Mouse (Mus musculus): ENCODE data around the gene Elavl3.

DNA sequence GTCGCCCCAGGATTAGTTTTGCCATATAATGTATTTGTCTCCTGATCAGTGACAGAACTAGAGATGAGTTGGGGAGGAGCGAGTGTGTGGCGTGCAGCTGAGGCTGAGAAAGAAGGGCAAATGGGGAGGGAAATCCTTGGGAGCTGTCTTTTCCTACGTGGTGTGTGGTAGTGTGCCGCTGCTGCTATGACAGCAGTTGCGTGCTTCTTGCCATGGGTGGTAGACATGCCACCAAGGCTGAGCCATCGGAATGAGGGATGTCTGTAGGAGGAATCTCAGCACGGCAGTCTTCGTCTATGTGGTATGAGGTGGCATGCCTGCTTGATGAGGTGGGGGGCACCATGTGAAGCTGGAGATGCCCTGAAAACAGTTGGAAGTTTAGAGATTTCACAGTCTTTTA is 21.4 kb downstream of the Elavl3 start:
- no peak for TF ChIP-seq CTCF (IDR thresholded peaks at IDR 0.05; ENCODE audit: extremely low read depth, insufficient read depth, low read length)
- TF ChIP-seq POLR2A (IDR thresholded peaks at IDR 0.05; ENCODE audit: extremely low read depth, insufficient read depth, low read length) = no peak

All from cortical plate, adult 2 months (tissue).